ENCODE assay signal across 22 mouse cellular contexts in the genomic region with DNA sequence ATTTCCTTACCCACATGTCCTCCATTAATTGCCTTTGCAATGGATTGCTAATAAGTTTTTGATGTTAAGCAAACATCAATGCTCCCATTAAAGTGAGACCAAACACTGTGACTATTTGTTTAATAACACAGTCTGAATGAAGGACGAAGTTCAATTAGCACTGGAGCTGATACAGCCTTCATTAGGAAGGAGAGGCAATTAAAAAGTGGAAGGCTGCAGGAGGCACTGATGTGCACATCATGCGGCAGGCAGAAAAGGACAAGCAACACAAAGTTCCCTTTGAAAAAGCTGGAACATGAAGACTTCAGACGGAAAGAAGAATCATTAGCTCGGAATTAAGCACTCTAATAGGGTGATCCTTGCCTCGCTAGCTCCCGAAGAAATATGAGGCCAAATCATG.
DNase-seq lines count a peak whose midpoint lies in the region; ATAC-seq and TF ChIP-seq lines count a peak whose summit lies in the region.
"Had no signal": no experiment of that assay in that cellular context is flagged by ENCODE, and none has a peak within 500 bp of the region (broad histone marks: within the 10 kb centered on the region; RNA-seq: fewer than 3 reads in every experiment).

No protein-coding gene starts in this region.

- no peaks in the 10 kb centered on the region for H3K27me3 ChIP-seq in hindbrain, embryonic 12.5 days
- no peaks in the 10 kb centered on the region for H3K27me3 ChIP-seq in hindbrain, embryonic 11.5 days (ENCODE audit: control insufficient read depth, insufficient read depth, low read length)
- H3K27me3 ChIP-seq in neural tube, embryonic 13.5 days, result no peaks in the 10 kb centered on the region
- H3K27me3 ChIP-seq in liver, postnatal 0 days (ENCODE audit: insufficient read depth, low read length), result no peaks in the 10 kb centered on the region
- H3K27me3 ChIP-seq: heart, embryonic 13.5 days; intestine, embryonic 15.5 days; stomach, embryonic 15.5 days had no signal

- WGBS in hindbrain, embryonic 12.5 days, result 77% methylated on average over 6 of the region's 6 CpGs
- 82% methylated on average over 6 of the region's 6 CpGs for WGBS in hindbrain, embryonic 11.5 days
- WGBS in neural tube, embryonic 13.5 days, result 56% methylated on average over 6 of the region's 6 CpGs
- WGBS in liver, postnatal 0 days (ENCODE audit: insufficient replicate concordance), result 86% methylated on average over 6 of the region's 6 CpGs

- no peak overlapping the region for H3K4me3 ChIP-seq in hindbrain, embryonic 12.5 days
- no peak overlapping the region for H3K4me3 ChIP-seq in hindbrain, embryonic 11.5 days (ENCODE audit: low read depth, low read length)
- no peak overlapping the region for H3K4me3 ChIP-seq in neural tube, embryonic 13.5 days
- no peak overlapping the region for H3K4me3 ChIP-seq in liver, postnatal 0 days (ENCODE audit: low read depth, low read length)
- H3K4me3 ChIP-seq: heart, embryonic 13.5 days; intestine, embryonic 15.5 days; limb, embryonic 10.5 days; stomach, embryonic 15.5 days had no signal

- ATAC-seq in hindbrain, embryonic 12.5 days (ENCODE audit: low FRiP score), result peak; percentile 63; the same call in 1 of the 2 replicates
- ATAC-seq in hindbrain, embryonic 11.5 days (ENCODE audit: low FRiP score), result no peak
- peak; percentile 36; the same call in 1 of the 2 replicates for ATAC-seq in neural tube, embryonic 13.5 days (ENCODE audit: low read depth)
- ATAC-seq in liver, postnatal 0 days, result no peak
- ATAC-seq: intestine, embryonic 15.5 days had no signal

- H3K36me3 ChIP-seq in hindbrain, embryonic 12.5 days, result no peaks in the 10 kb centered on the region
- H3K36me3 ChIP-seq in hindbrain, embryonic 11.5 days (ENCODE audit: control insufficient read depth, insufficient read depth, low read length), result no peaks in the 10 kb centered on the region
- no peaks in the 10 kb centered on the region for H3K36me3 ChIP-seq in neural tube, embryonic 13.5 days
- H3K36me3 ChIP-seq in liver, postnatal 0 days (replicated peaks; ENCODE audit: insufficient read depth, low read length), result no peaks in the 10 kb centered on the region
- H3K36me3 ChIP-seq: G1E; heart, embryonic 13.5 days; intestine, embryonic 15.5 days; limb, embryonic 10.5 days; stomach, embryonic 15.5 days had no signal

- no peak overlapping the region for H3K27ac ChIP-seq in hindbrain, embryonic 12.5 days
- H3K27ac ChIP-seq in hindbrain, embryonic 11.5 days (ENCODE audit: low read depth, low read length), result no peak overlapping the region
- 0 out of 2 replicates have a peak overlapping the region, but pooled peaks have one; percentile 38 for H3K27ac ChIP-seq in neural tube, embryonic 13.5 days (replicated peaks)
- no peak overlapping the region for H3K27ac ChIP-seq in liver, postnatal 0 days (ENCODE audit: low read depth)
- H3K27ac ChIP-seq: heart, embryonic 13.5 days; intestine, embryonic 15.5 days; limb, embryonic 10.5 days; stomach, embryonic 15.5 days had no signal

- 0 out of 2 replicates have a peak, but pooled peaks cover 2% of the 10 kb centered on the region for H3K4me1 ChIP-seq in hindbrain, embryonic 12.5 days
- no peaks in the 10 kb centered on the region for H3K4me1 ChIP-seq in hindbrain, embryonic 11.5 days (replicated peaks; ENCODE audit: control insufficient read depth, insufficient read depth, low read length)
- H3K4me1 ChIP-seq in neural tube, embryonic 13.5 days (replicated peaks), result peaks cover 13% of the 10 kb centered on the region
- no peaks in the 10 kb centered on the region for H3K4me1 ChIP-seq in liver, postnatal 0 days (ENCODE audit: insufficient read depth)
- H3K4me1 ChIP-seq: heart, embryonic 13.5 days; intestine, embryonic 15.5 days; limb, embryonic 10.5 days; stomach, embryonic 15.5 days had no signal

- DNase-seq in hindbrain, embryonic 11.5 days (ENCODE audit: low spot score), result no peak
- no peak for DNase-seq in neural tube, embryonic 10.5 days (ENCODE audit: extremely low spot score, low spot score)
- DNase-seq in forelimb bud, embryonic 11.5 days (ENCODE audit: low read depth, low spot score), result peak; percentile 2
- DNase-seq in kidney, postnatal 14 days, result no peak
- DNase-seq in T-cell, adult 2 months (ENCODE audit: low spot score), result no peak
- no peak for DNase-seq in liver, postnatal 0 days
- DNase-seq: adrenal gland, postnatal 36 days; cerebellum, adult 8-10 months; gastrocnemius, postnatal 10 days; heart, adult 11 months; heart, postnatal 36 days; kidney, postnatal 4 days; lung, adult 2 months; lung, postnatal 4 days; thymus, adult 18-20 months had no signal

- no peak overlapping the region for H3K4me2 ChIP-seq in hindbrain, embryonic 12.5 days (replicated peaks)
- no peak overlapping the region for H3K4me2 ChIP-seq in hindbrain, embryonic 11.5 days (replicated peaks; ENCODE audit: low read depth, low read length)
- no peak overlapping the region for H3K4me2 ChIP-seq in neural tube, embryonic 13.5 days
- H3K4me2 ChIP-seq in liver, postnatal 0 days (ENCODE audit: low read depth, low read length), result no peak overlapping the region
- H3K4me2 ChIP-seq: heart, embryonic 13.5 days; intestine, embryonic 15.5 days; stomach, embryonic 15.5 days had no signal

- no peaks in the 10 kb centered on the region for H3K9me3 ChIP-seq in hindbrain, embryonic 12.5 days (replicated peaks)
- H3K9me3 ChIP-seq in hindbrain, embryonic 11.5 days (ENCODE audit: control insufficient read depth, low read length), result no peaks in the 10 kb centered on the region
- no peaks in the 10 kb centered on the region for H3K9me3 ChIP-seq in neural tube, embryonic 13.5 days
- H3K9me3 ChIP-seq in liver, postnatal 0 days (ENCODE audit: low read length), result no peaks in the 10 kb centered on the region
- H3K9me3 ChIP-seq: G1E; heart, embryonic 13.5 days; intestine, embryonic 15.5 days; limb, embryonic 10.5 days; stomach, embryonic 15.5 days had no signal

- H3K9ac ChIP-seq in hindbrain, embryonic 12.5 days, result no peak overlapping the region
- no peak overlapping the region for H3K9ac ChIP-seq in hindbrain, embryonic 11.5 days (ENCODE audit: low read depth, low read length)
- no peak overlapping the region for H3K9ac ChIP-seq in neural tube, embryonic 13.5 days
- no peak overlapping the region for H3K9ac ChIP-seq in liver, postnatal 0 days (replicated peaks)
- H3K9ac ChIP-seq: heart, embryonic 13.5 days; intestine, embryonic 15.5 days; stomach, embryonic 15.5 days had no signal

- no peak for TF ChIP-seq EP300 in liver, postnatal 0 days (IDR thresholded peaks at IDR 0.05; ENCODE audit: low read depth)

- no peak for TF ChIP-seq CTCF in liver, postnatal 0 days (IDR thresholded peaks at IDR 0.05; ENCODE audit: low read depth)

Comparison
In these comparisons a context has a peak if more than half of its experiments do, and no peak if none do; other contexts are left out.
1. ATAC-seq: peak in hindbrain, embryonic 12.5 days (single experiment) and neural tube, embryonic 13.5 days (single experiment); none in hindbrain, embryonic 11.5 days (single experiment) and liver, postnatal 0 days (single experiment).